Mouse (Mus musculus): ENCODE data around the gene Tspan33. TPM values are rescaled to one million over a fixed set of nuclear protein-coding genes. Genes with fewer than 3 reads are reported as not detected.
"Not testable (repeated sequence)": the region's sequence is repeated elsewhere in the genome, so short reads cannot be mapped to it uniquely, and the experiment has no call there.

Tspan33 gene
- polyA plus RNA-seq, 1 experiment = 175 TPM

- TF ChIP-seq POLR2A (IDR thresholded peaks at IDR 0.05; ENCODE audit: borderline replicate concordance, control insufficient read depth, low read depth, low read length) (no peak), CTCF (IDR thresholded peaks at IDR 0.05; ENCODE audit: control insufficient read depth, insufficient read depth, low read length) (no peak)
- Histone ChIP-seq H3K4me3 (replicated peaks; ENCODE audit: control insufficient read depth, low read depth, low read length) (no peak overlapping the region), H3K27ac (ENCODE audit: control insufficient read depth, insufficient read depth, low read depth, low read length, poor library complexity) (no peak overlapping the region), H3K4me1 (ENCODE audit: control insufficient read depth, insufficient read depth, low read length) (no peaks in the 10 kb centered on the region; the same call in 1 of the 2 replicates)
- WGBS = 43% methylated on average over 3 of the region's 3 CpGs
Measured at GRCm38 (mm10) chr6:29671741-29672140, 22.3 kb upstream of the Tspan33 start.

GRCm38 (mm10) chr6:29672563-29673411 lies 21.2 kb upstream of the Tspan33 start:
- Histone ChIP-seq H3K27ac (ENCODE audit: control insufficient read depth, insufficient read depth, low read depth, low read length, poor library complexity) (no peak overlapping the region), H3K4me1 (ENCODE audit: control insufficient read depth, insufficient read depth, low read length) (no peaks in the 10 kb centered on the region; the same call in 1 of the 2 replicates), H3K4me3 (replicated peaks; ENCODE audit: control insufficient read depth, low read depth, low read length) (no peak overlapping the region)
- TF ChIP-seq CTCF (IDR thresholded peaks at IDR 0.05; ENCODE audit: control insufficient read depth, insufficient read depth, low read length) (no peak), POLR2A (IDR thresholded peaks at IDR 0.05; ENCODE audit: borderline replicate concordance, control insufficient read depth, low read depth, low read length) (no peak)
- WGBS = 76% methylated on average over 12 of the region's 12 CpGs

- H3K4me1 ChIP-seq (ENCODE audit: control insufficient read depth, insufficient read depth, low read length) = no peaks in the 10 kb centered on the region; the same call in none of the 2 replicates
- TF ChIP-seq POLR2A (IDR thresholded peaks at IDR 0.05; ENCODE audit: borderline replicate concordance, control insufficient read depth, low read depth, low read length) = no peak
- no peak for TF ChIP-seq CTCF (IDR thresholded peaks at IDR 0.05; ENCODE audit: control insufficient read depth, insufficient read depth, low read length)
- 56% methylated on average over 2 of the region's 2 CpGs for WGBS
- no peak overlapping the region for H3K27ac ChIP-seq (ENCODE audit: control insufficient read depth, insufficient read depth, low read depth, low read length, poor library complexity)
- H3K4me3 ChIP-seq (replicated peaks; ENCODE audit: control insufficient read depth, low read depth, low read length) = no peak overlapping the region
Measured at GRCm38 (mm10) chr6:29673739-29674138, 20.3 kb upstream of the Tspan33 start.

GRCm38 (mm10) chr6:29679947-29680550 lies 14.0 kb upstream of the Tspan33 start:
- not testable (repeated sequence) for H3K27ac ChIP-seq (ENCODE audit: control insufficient read depth, insufficient read depth, low read depth, low read length, poor library complexity); H3K4me1 ChIP-seq (ENCODE audit: control insufficient read depth, insufficient read depth, low read length); H3K4me3 ChIP-seq (replicated peaks; ENCODE audit: control insufficient read depth, low read depth, low read length)
- WGBS = 54% methylated on average over 10 of the region's 10 CpGs

DNA sequence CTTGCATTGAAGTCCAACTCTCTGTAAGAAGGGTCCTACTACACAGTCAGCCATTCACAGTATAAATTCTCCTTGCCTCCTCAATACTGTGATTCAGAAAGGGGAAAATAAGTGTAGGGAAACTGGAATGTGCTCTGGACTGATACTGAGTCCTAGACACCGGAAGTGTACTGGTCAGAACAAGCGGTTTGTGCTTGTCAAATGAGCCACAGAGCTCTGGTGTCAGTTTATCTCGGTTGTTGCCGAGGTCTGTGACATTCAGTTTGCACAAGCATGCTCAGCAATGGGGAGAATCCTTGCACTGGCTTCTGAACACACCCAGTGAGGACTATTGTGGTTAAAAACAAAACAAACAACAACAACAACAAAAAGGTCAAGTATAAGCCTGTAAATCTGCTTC lies 12.2 kb upstream of the Tspan33 start:
- WGBS = 55% methylated on average over 4 of the region's 4 CpGs
- no peak overlapping the region for H3K27ac ChIP-seq (ENCODE audit: control insufficient read depth, insufficient read depth, low read depth, low read length, poor library complexity)
- H3K4me1 ChIP-seq (ENCODE audit: control insufficient read depth, insufficient read depth, low read length) = no peaks in the 10 kb centered on the region; the same call in 1 of the 2 replicates
- no peak for TF ChIP-seq POLR2A (IDR thresholded peaks at IDR 0.05; ENCODE audit: borderline replicate concordance, control insufficient read depth, low read depth, low read length)
- TF ChIP-seq CTCF (IDR thresholded peaks at IDR 0.05; ENCODE audit: control insufficient read depth, insufficient read depth, low read length) = no peak
- no peak overlapping the region for H3K4me3 ChIP-seq (replicated peaks; ENCODE audit: control insufficient read depth, low read depth, low read length)

DNA sequence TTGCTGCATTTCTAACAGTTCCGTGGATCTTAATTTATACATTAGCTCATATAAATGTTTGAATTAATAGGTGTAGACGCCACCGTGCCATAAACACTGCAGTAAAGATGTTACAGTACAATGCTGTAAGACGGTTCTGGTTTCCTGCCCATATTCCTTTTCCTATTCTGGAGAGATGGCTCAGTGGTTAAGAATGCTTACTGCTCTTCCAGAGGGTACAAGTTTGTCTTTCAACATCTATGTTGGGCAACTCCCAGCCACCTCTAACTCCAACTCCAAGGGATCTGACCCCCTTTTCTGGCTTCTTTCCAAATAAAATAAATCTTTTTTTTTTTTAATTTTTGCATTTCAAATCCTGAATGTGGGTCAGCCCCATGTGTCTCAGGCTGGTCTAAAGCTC lies 9.3 kb upstream of the Tspan33 start:
- 78% methylated on average over 4 of the region's 4 CpGs for WGBS
- H3K4me1 ChIP-seq (ENCODE audit: control insufficient read depth, insufficient read depth, low read length) = no peaks in the 10 kb centered on the region; the same call in 1 of the 2 replicates
- H3K4me3 ChIP-seq (replicated peaks; ENCODE audit: control insufficient read depth, low read depth, low read length) = no peak overlapping the region
- TF ChIP-seq CTCF (IDR thresholded peaks at IDR 0.05; ENCODE audit: control insufficient read depth, insufficient read depth, low read length) (no peak), POLR2A (IDR thresholded peaks at IDR 0.05; ENCODE audit: borderline replicate concordance, control insufficient read depth, low read depth, low read length) (no peak)
- no peak overlapping the region for H3K27ac ChIP-seq (ENCODE audit: control insufficient read depth, insufficient read depth, low read depth, low read length, poor library complexity)

- no peak overlapping the region for H3K4me3 ChIP-seq (replicated peaks; ENCODE audit: control insufficient read depth, low read depth, low read length)
- WGBS = 80% methylated on average over 4 of the region's 4 CpGs
- H3K4me1 ChIP-seq (ENCODE audit: control insufficient read depth, insufficient read depth, low read length) = no peaks in the 10 kb centered on the region; the same call in 1 of the 2 replicates
- no peak for TF ChIP-seq POLR2A (IDR thresholded peaks at IDR 0.05; ENCODE audit: borderline replicate concordance, control insufficient read depth, low read depth, low read length)
- no peak for TF ChIP-seq CTCF (IDR thresholded peaks at IDR 0.05; ENCODE audit: control insufficient read depth, insufficient read depth, low read length)
- H3K27ac ChIP-seq (ENCODE audit: control insufficient read depth, insufficient read depth, low read depth, low read length, poor library complexity) = no peak overlapping the region
Measured at GRCm38 (mm10) chr6:29685952-29686351, 8.1 kb upstream of the Tspan33 start.

GRCm38 (mm10) chr6:29689458-29689857 lies 4.6 kb upstream of the Tspan33 start:
- TF ChIP-seq POLR2A (IDR thresholded peaks at IDR 0.05; ENCODE audit: borderline replicate concordance, control insufficient read depth, low read depth, low read length) = no peak
- TF ChIP-seq CTCF (IDR thresholded peaks at IDR 0.05; ENCODE audit: control insufficient read depth, insufficient read depth, low read length) = no peak
- Histone ChIP-seq H3K4me1 (ENCODE audit: control insufficient read depth, insufficient read depth, low read length) (no peaks in the 10 kb centered on the region; the same call in 1 of the 2 replicates), H3K27ac (ENCODE audit: control insufficient read depth, insufficient read depth, low read depth, low read length, poor library complexity) (no peak overlapping the region), H3K4me3 (replicated peaks; ENCODE audit: control insufficient read depth, low read depth, low read length) (no peak overlapping the region)
- WGBS = 75% methylated on average over 8 of the region's 8 CpGs

Measured in bone marrow, adult 2 months (tissue).